Mouse (Mus musculus): Measurements from ENCODE around the gene Gm8909.
"Not testable (repeated sequence)": the region's sequence is repeated elsewhere in the genome, so short reads cannot be mapped to it uniquely, and the experiment has no call there.

Gene Gm8909

DNA sequence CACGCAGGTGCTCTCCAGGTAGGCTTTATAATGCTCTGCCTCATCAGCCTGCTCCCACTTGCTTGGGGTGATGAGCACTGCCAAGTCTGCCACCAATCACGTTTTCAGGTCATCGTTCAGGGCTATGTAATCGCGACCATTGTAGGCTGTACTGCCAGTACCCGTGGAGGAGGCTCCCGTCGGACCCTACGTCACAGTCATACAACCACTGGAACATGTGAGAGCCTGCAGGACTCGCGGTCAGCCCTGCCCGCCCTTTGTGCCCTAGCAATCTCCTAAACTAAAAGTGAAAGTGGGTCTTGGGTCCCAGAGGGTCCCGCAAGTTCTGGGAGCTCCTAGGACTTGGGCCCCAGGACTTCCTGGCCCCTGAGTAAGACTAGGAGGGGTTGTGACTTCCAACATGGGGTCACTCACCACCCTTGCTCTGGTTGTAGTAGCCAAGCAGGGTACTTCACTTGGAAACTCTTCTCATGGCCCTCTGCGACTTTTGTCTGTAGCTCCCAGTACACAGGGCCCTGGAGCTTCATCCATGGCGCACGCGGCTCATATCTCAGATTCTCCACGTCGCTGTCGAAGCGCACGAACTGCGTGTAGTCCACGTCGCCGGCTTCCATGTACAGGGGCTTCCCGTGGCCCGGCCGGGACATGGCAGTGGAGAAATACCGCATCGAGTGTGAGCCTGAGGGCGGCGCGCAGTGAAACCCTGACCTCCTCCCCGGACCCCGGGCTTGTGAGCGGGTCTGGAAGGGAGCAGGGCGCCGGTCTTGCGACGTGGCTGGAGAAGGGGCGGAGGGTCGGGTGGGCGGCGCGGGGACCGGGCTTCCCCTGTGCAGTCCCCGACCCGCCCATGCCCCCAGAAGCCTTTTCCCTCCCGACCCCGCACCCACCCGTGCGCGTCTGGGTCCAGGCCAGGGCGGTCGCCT is 6.9 kb downstream of the Gm8909 start:
- DNase-seq (ENCODE audit: low spot score in 2 of 2) = no peak

DNA sequence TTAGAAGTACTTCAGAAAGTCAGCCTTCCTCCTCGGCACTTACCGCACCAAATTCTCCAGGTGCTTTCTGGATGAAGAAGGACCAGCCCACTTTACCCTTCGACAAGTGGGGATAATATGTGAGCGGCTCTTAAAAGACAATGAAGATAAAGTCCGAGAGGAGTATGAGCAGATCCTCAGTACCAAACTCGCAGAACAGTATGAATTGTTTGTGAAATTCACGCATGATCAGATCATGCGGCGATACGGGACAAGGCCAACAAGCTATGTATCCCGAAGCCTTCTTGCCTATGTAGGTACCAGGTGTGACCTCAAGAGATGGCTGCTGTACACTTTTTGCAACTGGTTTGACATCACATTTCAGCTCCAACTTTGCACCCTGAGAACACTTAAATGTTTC is 10.1 kb downstream of the Gm8909 start:
- not testable (repeated sequence) for DNase-seq (ENCODE audit: low spot score in 2 of 2)

DNA sequence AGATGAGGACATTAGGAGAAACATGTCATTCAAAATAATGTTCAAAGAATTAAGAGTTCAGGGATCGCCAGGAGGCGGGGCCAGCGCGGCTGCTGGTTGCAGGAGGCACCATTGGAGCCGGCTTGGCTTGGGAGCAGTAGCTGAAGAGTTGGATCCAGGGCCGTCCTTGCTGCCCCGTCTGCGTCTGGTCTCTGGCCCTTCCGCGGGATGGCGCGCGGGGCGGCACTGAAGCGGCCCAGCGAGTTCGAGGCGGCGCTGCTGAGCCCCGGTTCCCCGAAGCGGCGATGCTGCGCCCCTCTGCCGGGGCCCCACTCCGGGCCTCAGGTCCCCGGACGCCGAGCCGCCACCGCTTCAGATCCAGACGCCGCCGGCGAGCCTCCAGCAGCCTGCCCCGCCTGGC is 10.6 kb downstream of the Gm8909 start:
- DNase-seq (ENCODE audit: low spot score in 2 of 2) = not testable (repeated sequence)

GRCm38 (mm10) chr17:36154271-36155149 is 13.8 kb downstream of the Gm8909 start:
- no peak for DNase-seq (ENCODE audit: low spot score in 2 of 2)

DNA sequence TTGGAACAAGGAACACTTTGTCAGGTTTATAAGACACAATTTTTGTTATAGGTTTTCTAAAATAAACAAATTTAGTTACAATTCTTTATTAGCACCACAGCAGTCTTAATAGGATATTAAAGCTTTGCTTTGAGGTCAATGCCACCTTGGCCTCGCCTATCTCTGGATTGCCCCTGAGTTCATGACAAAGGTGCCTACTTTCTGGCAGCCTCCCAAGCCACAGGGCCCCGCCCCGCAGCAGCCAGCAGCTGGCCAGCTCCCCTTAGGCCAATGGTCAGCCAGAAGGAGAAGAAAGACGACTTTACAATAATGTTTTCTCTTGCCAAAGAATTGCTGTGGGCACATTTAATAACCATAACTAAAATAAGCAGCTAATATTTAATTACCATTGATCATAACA is 17.1 kb downstream of the Gm8909 start:
- DNase-seq (ENCODE audit: low spot score in 2 of 2) = not testable (repeated sequence)

DNA sequence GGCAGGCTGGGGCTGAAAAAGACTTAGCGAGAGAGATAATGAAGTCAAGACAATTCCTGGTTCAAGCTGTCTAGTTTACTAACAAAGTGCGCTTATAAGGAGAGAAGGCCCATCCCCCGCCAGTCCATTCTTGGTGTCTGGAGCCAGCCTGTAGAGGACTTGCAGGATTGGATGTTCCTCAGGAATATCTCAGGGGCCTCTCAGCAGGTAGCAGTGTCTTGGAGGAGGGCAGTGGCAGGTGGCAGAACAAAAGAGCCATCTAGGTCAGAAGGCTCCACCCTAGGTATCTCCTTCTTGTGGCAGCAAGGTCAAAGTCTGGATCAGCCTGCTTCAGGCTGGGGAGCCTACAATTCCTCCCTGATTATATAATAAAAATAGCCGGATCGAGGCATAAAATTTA is 19.9 kb downstream of the Gm8909 start:
- not testable (repeated sequence) for DNase-seq (ENCODE audit: low spot score in 2 of 2)

DNA sequence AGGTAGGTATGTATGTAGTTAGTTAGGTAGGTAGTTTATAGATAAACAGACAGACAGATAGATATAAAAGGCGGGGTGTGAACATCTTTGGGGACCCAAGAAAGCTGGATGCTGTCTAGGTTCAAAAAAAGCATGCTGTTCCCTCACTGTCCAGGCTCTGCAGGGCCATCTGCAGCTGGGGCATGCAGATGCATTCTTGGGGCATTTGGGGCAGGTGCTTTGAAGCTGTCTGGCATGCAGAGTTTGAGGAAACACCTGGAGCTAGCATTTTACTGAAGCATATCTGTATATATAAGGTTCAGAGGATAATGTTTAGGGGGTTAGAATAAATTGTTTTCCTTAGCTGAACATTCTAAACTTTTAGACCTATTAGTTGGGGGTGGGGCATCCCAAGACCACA is 21.4 kb downstream of the Gm8909 start:
- not testable (repeated sequence) for DNase-seq (ENCODE audit: low spot score in 2 of 2)

GRCm38 (mm10) chr17:36145861-36146156 is 22.5 kb downstream of the Gm8909 start:
- not testable (repeated sequence) for DNase-seq (ENCODE audit: low spot score in 2 of 2)

GRCm38 (mm10) chr17:36145111-36145860 is 23.1 kb downstream of the Gm8909 start:
- DNase-seq (ENCODE audit: low spot score in 2 of 2) = no peak

DNA sequence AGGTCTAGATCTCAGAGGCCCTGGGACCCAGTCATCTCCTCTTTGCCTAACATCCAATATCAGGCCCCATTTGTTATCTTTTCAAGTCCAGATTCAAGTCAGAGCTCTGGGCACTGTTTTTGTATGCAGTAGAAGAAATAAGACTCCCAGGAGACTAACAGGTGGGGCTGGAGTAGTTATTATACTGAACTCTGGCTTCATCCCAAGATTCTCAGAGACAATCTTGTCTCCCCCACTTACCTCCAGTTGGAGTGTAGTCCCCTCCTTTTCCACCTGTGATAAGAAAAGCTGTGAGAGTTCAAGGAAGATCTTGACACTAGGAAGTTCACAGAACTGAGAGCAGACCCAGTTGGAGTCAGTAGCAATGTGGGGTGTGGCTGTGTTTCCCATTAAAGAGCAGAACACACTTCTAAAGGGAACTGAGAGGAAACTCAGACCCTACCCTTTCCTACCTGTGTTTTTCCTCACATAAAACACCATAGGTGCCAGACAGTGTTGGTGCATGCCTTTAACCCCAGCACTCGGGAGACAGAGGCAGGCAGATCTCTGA is 32.0 kb downstream of the Gm8909 start:
- not testable (repeated sequence) for DNase-seq (ENCODE audit: low spot score in 2 of 2)

DNA sequence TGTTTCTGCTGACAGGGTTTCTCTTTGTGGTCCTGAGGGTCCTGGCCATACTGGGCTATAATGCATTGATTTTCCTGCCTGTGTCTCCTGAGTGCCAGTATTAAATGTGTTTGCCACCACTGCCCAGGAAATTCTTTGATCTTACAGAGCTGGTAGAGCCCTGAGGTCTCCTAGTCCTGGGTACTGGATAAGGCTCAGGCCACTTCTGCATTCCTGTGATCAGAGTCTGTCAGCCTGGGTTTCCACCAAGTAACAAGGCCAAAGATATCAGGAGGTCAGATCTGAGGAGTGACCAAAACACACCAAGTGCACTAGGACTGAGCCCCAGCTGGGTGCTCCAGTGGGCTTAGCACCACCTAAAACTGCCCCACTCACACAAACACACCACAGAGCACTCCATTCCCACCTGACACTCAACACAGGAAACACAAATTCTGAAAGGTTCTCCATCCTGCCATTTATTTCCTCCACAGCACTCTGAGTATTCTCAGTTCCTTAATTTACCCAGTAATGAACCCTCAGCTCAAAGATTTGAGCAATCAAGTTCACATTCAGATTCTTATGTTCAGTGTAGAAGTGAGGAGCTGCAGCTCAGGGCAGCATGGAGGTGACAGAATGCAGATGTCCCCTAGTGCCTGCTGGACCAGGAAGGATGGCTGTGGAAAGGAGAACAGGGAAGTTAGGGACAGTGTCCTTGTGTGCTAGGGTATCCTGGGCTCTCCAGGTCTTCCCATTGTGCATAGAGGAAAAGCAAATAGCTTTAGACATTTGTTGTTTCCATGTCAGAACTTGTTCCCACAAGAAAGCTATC is 32.7 kb downstream of the Gm8909 start:
- DNase-seq (ENCODE audit: low spot score in 2 of 2) = not testable (repeated sequence)

DNA sequence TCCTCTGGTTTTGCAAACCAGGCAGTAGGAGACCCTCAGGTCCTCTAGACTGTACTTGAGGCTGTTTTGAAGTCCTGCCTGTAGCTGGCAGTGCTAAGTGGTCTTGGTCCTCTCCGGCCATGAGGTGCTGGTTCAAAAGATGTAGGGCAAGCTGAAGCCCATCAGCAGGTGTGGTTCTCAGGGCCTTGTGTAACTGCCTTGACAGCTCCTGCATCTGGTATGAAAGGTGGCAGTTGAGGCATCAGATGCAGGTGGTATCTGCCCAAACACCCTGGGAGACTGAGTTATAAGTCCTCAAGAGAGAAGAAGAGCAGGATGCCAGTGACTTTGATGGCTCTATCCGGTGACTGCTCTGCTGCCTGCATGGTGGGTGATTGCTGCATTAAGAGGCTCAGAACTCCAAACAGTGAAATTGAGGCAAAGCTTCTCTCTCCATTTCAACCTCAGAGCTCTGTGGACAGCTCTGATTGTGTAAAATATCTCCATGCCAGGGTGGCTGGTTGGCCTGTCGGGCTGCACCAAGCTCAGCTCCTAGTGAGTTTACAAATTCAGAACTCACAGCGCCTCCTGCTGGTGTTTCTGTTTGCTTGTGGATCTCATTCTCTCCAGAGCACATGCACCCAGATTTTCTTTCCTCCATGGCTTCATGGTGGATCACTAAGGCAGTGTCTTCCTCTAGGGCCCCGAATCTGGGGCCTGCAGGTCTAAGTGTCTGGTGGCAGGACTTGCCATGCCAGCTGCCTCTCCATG is 36.6 kb downstream of the Gm8909 start:
- DNase-seq (ENCODE audit: low spot score in 2 of 2) = no peak

DNA sequence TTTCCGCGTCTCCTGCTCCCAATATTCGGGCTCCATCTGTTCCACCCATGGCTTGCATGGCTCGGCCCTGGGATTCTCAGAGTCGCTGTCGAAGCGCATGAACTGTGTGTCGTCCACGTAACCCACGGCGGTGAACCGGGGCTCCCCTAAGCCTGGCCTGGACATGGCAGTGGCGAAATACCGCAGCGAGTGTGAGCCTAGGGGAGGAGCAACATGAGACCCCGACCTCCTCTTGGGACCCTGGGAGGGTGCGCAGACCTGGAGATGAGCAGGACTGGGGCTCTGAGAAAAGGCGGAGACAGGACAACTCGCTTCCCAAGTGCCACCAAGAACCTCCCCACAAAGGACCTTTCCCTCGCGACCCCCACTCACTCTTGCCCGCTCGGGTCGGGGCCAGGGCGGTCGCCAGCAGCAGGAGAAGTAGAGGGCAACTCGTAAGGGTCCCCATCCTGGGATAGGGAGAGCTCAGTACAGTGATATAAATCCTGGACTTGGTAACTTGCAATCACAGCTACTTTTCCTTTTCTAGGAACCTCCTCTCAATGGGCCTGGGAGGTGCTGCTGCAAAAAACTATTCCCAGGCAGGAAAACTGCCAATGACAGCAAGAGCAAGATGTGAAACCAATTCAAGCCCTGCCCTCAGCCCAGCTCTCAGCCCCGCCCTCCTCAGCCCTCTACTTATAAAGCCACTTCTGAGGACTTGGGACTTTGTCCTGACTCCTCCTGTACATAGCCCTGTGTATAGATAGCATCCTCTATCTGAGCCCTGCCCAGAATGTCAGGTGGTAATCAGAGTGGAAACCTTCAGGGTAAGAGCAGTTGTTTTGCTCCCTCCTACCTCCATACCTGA is 39.1 kb downstream of the Gm8909 start, which contains the start of gene Gm7030:
Gene Gm7030, minus strand, starts transcription at position 458 of the 850 bp plus-strand sequence.
- not testable (repeated sequence) for DNase-seq (ENCODE audit: low spot score in 2 of 2)

GRCm38 (mm10) chr17:36128525-36128924 is 39.8 kb downstream of the Gm8909 start:
- DNase-seq (ENCODE audit: low spot score in 2 of 2) = not testable (repeated sequence)

- not testable (repeated sequence) for DNase-seq (ENCODE audit: low spot score in 2 of 2)
Measured at GRCm38 (mm10) chr17:36124111-36124510, 44.2 kb downstream of the Gm8909 start.

GRCm38 (mm10) chr17:36121352-36122020 is 46.9 kb downstream of the Gm8909 start, which contains the start of gene Gm19684:
Gene Gm19684 (plus strand): TSS chr17:36121678.
- DNase-seq (ENCODE audit: low spot score in 2 of 2) = peak in 1 of 2 experiments; percentile 49

GRCm38 (mm10) chr17:36120839-36121238 is 47.5 kb downstream of the Gm8909 start:
- DNase-seq (ENCODE audit: low spot score in 2 of 2) = not testable (repeated sequence)

GRCm38 (mm10) chr17:36116545-36116944 is 51.8 kb downstream of the Gm8909 start:
- peak in 1 of 2 experiments; percentile 12 for DNase-seq (ENCODE audit: low spot score in 2 of 2)

Data from right cerebral cortex, postnatal 10 days (tissue).